Mouse (Mus musculus): ENCODE data around the gene Plin4.

DNA sequence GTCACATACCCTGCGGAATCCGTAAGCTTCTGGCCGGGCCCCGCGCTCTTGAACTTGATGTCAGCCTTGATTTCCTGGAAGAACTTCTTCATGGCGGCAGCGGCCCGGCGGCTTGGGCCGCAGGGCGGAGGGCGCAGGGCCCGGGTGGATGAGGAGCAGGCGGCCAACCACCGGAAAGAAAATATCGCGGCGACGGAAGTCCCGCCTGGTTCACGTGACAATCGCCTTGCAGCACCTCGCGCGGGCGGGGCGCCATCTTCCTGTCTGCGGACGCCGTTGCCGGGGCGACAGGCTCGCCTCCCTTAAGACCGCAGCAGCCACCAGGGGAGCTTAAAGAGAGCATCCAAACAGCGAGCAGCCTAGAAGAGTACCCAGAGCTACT, 34.8 kb downstream of the Plin4 start, which contains the start of gene Ubxn6:
- no peak for TF ChIP-seq GATA1 (IDR thresholded peaks at IDR 0.05; ENCODE audit: low read length)
- TF ChIP-seq TAL1 (IDR thresholded peaks at IDR 0.05; ENCODE audit: low read length), result no peak
